Mouse (Mus musculus): Measurements from ENCODE around the gene Rab23. TPM values are rescaled to one million over a fixed set of nuclear protein-coding genes. Genes with fewer than 3 reads are reported as not detected.

Rab23 gene
- total RNA-seq, 1 experiment from 2014 or later = 12.0 TPM

DNA sequence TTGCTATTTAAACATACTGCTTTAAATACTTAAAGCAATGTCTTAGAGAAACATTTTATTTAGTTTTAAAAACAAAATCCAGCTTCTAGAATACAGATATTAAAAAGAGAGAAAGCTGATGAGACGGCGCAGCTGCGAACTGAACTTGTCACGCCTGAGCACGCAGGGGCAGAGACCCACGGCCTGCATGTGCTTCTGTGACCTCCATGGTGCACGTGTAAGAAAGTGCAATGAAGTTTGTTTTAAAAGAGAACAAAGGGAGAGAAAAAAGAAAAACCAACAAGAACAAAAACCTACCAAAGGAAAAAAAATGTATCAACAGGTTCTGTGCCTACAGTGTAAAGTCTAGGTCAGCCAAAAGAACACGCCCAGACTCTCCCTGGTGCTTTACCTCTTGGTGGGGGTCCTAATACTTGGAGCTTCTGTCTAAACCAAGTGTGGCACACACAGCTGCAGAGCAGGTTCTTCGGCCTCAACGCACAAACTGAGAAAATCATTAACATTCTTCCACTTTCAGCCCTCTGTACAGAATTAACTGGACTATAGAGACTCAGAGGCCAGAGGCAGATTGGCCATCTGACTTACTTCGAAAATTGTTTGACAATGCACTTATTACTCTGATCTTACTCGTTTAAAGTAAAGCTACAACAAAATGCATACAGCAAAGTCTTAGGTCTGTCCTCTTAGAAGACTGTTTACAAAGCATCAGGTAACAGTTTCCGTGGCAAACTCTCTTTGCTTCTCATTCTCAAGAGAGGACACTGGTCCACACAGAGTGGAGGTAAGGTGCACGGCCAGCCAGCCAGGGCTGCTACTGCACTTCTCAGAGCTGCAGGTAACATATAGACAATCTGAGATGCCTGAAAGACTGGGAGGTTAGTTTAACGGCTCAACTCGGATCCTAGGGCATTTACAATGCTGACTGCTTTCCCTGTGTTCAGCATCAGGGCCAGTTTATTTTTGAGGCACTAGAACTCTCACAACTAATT, 47.1 kb downstream of the Rab23 start:
- no peak for DNase-seq

- DNase-seq = peak; percentile 30
Observed at GRCm38 (mm10) chr1:33768091-33768787, 48.6 kb downstream of the Rab23 start.

DNA sequence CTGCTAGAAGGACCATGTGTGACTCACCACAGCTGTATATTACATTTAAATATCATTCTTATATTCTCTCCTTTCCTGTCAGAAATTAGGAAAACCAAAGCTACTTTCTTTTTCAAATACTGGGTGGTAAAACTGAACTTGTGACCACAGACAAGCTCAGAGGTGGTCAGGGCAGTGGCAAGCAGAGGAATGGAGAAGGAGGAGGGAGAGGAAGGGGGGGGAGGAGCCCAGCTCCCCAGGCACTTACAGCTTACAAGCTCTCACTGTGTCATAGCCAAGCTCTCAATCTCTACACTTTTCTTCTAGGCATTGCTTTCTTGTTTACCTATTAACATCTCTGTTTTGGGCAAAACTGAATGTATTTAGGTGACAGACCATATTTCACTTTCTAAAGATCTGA, 49.1 kb downstream of the Rab23 start:
- no peak for DNase-seq

GRCm38 (mm10) chr1:33771621-33772020, 51.9 kb downstream of the Rab23 start:
- no peak for DNase-seq

DNA sequence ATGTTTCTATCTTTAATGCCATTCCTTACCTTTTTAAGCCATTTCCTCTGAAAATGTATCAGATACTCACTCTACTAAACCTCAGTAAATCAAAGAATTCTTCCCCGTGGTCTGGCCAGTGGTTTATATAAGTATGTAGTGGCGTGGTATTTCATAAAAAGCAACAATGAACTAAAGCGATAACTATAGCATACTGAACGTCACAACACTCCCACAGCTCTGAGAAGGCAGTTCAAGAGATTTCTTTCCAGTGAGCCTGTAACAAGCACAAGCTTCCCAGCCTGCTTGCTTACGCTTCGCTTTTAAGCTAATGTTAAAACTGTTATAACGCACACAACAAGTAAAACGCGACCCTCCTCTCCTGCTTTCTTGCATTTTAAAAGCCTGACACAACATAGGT, 52.4 kb downstream of the Rab23 start:
- no peak for DNase-seq

DNA sequence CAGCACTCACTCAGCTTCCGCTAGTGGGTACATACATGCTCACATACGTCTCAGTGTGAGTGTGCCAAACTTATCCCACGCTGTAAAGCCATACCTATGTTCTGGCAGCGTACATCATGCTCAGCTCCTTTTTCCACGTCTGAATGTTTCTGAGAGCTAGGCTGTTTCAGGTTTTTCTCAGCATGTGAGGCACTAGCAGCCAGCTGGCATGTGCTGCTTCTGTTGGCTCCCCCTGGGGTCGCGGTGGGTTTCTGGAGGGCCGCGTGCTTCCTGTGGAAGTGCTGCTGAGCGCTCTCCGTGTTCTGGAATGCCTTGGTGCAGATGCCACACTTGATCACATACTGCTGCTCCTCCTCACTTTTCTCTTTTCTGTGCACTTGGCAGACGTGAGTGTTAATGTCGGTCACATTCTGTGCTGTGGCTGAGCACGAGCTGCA, 56.5 kb downstream of the Rab23 start:
- DNase-seq = no peak

DNA sequence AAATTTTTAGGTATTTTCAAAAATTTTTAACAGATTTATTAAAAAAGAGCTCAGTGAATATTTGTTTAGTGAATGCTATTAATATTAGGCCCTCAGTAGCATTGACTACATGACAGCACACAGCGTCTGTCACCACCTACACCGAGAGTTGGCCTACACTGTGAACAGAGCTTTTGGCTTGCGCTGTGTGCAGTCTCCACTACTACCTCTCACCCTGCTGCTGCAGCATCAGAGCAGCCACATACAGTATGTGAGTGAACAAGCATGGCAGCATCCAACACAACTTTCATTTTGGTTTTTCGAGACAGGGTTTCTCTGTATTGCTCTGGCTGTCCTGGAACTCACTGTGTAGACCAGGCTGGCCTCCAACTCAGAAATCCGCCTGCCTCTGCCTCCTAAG, 64.9 kb downstream of the Rab23 start:
- DNase-seq = no peak

GRCm38 (mm10) chr1:33788072-33788471, 68.4 kb downstream of the Rab23 start:
- DNase-seq = no peak

- no peak for DNase-seq
Observed at GRCm38 (mm10) chr1:33788493-33788892, 68.8 kb downstream of the Rab23 start.

Other genes with a start within 250 kb of the Rab23 start
- 8.4 and 8.5 TPM in 2 replicates for gene Prim2, start 50.1 kb upstream of the Rab23 start, total RNA-seq (2021)
- gene Bag2, start 37.9 kb downstream of the Rab23 start, total RNA-seq (2021) = 17.8 and 18.7 TPM in 2 replicates
- 31.6 and 33.2 TPM in 2 replicates for gene Zfp451, start 94.7 kb downstream of the Rab23 start, total RNA-seq (2021)
- 0.85 and 1.8 TPM in 2 replicates for gene Bend6, start 187.9 kb downstream of the Rab23 start, total RNA-seq (2021)
- 115 and 125 TPM in 2 replicates for gene Dst, start 188.3 kb downstream of the Rab23 start, total RNA-seq (2021)